In the genomic region with DNA sequence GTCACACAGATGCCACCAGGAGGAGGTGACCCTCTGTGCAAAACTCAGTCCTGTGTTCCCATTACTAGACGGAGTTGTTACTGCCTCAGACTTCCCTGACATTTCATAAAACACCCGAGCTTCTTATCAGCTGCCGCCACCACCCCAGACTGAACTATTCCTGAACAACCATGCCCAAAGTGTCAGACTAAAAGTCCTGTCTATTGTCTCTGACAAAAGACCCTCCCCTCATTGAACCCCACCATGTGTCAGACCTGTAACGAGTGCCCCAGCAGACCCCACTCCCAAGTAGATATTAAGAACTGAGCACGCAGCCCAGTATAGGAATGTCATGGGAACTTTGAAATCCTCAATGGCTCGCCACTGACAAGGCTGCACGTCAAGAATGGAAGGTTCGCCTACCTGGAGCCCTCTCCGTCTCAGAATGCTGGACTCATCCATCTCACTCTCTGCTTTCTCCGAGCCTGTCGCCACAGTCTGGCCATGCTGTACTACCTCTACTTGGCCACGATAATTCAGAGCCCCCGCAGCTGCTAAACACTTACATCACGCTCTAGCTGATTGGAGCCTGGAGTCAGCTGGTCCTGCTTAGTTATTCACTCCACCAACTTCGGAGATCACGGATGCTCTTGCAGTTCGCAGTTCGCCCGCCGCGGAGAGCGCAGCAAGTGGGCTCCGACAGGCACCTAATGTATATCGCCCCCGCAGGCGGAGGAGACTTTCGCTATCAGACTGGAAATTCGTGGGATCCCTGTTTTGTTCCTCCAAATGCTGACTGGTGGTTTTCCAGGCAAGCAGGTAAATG, we compare ENCODE assay signal across 8 mouse cellular contexts.
A peak's percentile ranks its signal among the peaks of the same experiment; 100 is the strongest.
DNase-seq lines count a peak whose midpoint lies in the region; TF ChIP-seq lines count a peak whose summit lies in the region.

No protein-coding gene starts in this region.

- peak overlapping the region; percentile 57 for H3K4me3 ChIP-seq in left cerebral cortex, adult 2 months

- intact Hi-C loops in gastrocnemius, postnatal 14 days (cut with DNase I; ENCODE audit: low total_unique reads): no loop called here
- intact Hi-C loops in left cerebral cortex, adult 2 months (cut with DNase I): loop anchor here (5.0 kb wide), 1 partner anchor 139 kb away; no protein-coding TSS in a partner anchor

- H3K27ac ChIP-seq in left cerebral cortex, adult 2 months: peak overlapping the region; percentile 78

- TF ChIP-seq CTCF in left cerebral cortex, adult 2 months (IDR thresholded peaks at IDR 0.05): peak; percentile 46

- DNase-seq in adrenal gland, postnatal 25 days: peak; percentile 34
- peak; percentile 86 for DNase-seq in embryo, embryonic 10.5 days (ENCODE audit: low spot score)
- peak; percentile 41 for DNase-seq in gastrocnemius, postnatal 14 days
- DNase-seq in induced T-regulatory cell, adult 2 months (ENCODE audit: low read depth): peak; percentile 3
- DNase-seq in left cerebral cortex, adult 2 months (ENCODE audit: extremely low spot score in 1 of 2, low spot score in 2 of 2): peak; percentile 73 to 75
- DNase-seq in lung, postnatal 14 days: peak; percentile 39
- DNase-seq in right cerebral cortex, adult 2 months (ENCODE audit: low spot score in 2 of 2): peak; percentile 85 to 87
- DNase-seq in T-cell, adult 2 months (ENCODE audit: low spot score): no peak
